Mouse (Mus musculus): ENCODE results near the gene Gm17087. TPM values are rescaled to one million over a fixed set of nuclear protein-coding genes. Genes with fewer than 3 reads are reported as not detected.

Gene Gm17087
- polyA plus RNA-seq, 1 experiment from 2014 or later, result not detected

Other genes with a start within 250 kb of the Gm17087 start
- gene Prr18, start 229.5 kb downstream of the Gm17087 start, polyA plus RNA-seq (2015; fragmentation: Nextera tagmentation; extraction: Ambion mirVana), result 13.8 and 18.4 TPM in 2 replicates
- 0.65 and 0.79 TPM in 2 replicates for gene T2, start 211.0 kb downstream of the Gm17087 start, polyA plus RNA-seq (2015; fragmentation: Nextera tagmentation; extraction: Ambion mirVana)
- 0.31 and 0.35 TPM in 2 replicates for gene T, start 132.5 kb downstream of the Gm17087 start, polyA plus RNA-seq (2015; fragmentation: Nextera tagmentation; extraction: Ambion mirVana)
- gene Pde10a, start 41.6 kb downstream of the Gm17087 start, polyA plus RNA-seq (2015; fragmentation: Nextera tagmentation; extraction: Ambion mirVana), result 10.6 and 12.5 TPM in 2 replicates